Mouse (Mus musculus): ENCODE data around the gene Tie1. TPM values are rescaled to one million over a fixed set of nuclear protein-coding genes. Genes with fewer than 3 reads are reported as not detected.
A peak's percentile ranks its signal among the peaks of the same experiment; 100 is the strongest.
"Not testable (repeated sequence)": the region's sequence is repeated elsewhere in the genome, so short reads cannot be mapped to it uniquely, and the experiment has no call there.

Tie1 gene
- 10 to 100 TPM; 66.5 to 81.4 TPM for total RNA-seq (2021)

- intact Hi-C loops (cut with DNase I) = loop anchor here (5.0 kb wide), 2 partner anchors 42 to 62 kb away; partner anchors contain the start of gene Elovl1
- peak; percentile 69 to 70 for DNase-seq
These were observed at the start of gene Tie1 for GRCm38 (mm10) chr4:118489717-118490132. Tie1 (minus strand) TSS chr4:118490061.

- no peak for DNase-seq
- intact Hi-C loops (cut with DNase I) = no loop called here
These were observed 47.9 kb upstream of the Tie1 start for GRCm38 (mm10) chr4:118537801-118538200.

GRCm38 (mm10) chr4:118535610-118536009 is 45.7 kb upstream of the Tie1 start:
- intact Hi-C loops (cut with DNase I) = no loop called here
- no peak for DNase-seq

- no peak for DNase-seq
- intact Hi-C loops (cut with DNase I) = no loop called here
These were observed 43.7 kb upstream of the Tie1 start for GRCm38 (mm10) chr4:118533605-118534004.

GRCm38 (mm10) chr4:118533156-118533555 is 43.3 kb upstream of the Tie1 start:
- no peak for DNase-seq
- intact Hi-C loops (cut with DNase I) = no loop called here

- no peak for DNase-seq
- intact Hi-C loops (cut with DNase I) = no loop called here
These were observed 42.8 kb upstream of the Tie1 start for GRCm38 (mm10) chr4:118532663-118533062.

- intact Hi-C loops (cut with DNase I) = no loop called here
- DNase-seq = no peak
These were observed 37.9 kb upstream of the Tie1 start for GRCm38 (mm10) chr4:118527720-118528119.

- intact Hi-C loops (cut with DNase I) = no loop called here
- no peak for DNase-seq
These were observed 37.4 kb upstream of the Tie1 start for GRCm38 (mm10) chr4:118527335-118527681.

- intact Hi-C loops (cut with DNase I) = no loop called here
- DNase-seq = no peak
These were observed 36.8 kb upstream of the Tie1 start, which contains the start of gene 2610528J11Rik for GRCm38 (mm10) chr4:118526408-118527334. 2610528J11Rik (plus strand) TSS chr4:118526999.

- intact Hi-C loops (cut with DNase I) = no loop called here
These were observed 35.9 kb upstream of the Tie1 start for GRCm38 (mm10) chr4:118525779-118526178.

GRCm38 (mm10) chr4:118523976-118524375 is 34.1 kb upstream of the Tie1 start:
- DNase-seq = no peak
- intact Hi-C loops (cut with DNase I) = no loop called here

More at GRCm38 (mm10) chr4:118525779-118526178, 35.9 kb upstream of the Tie1 start:
- DNase-seq = no peak

GRCm38 (mm10) chr4:118522248-118522647 is 32.4 kb upstream of the Tie1 start:
- intact Hi-C loops (cut with DNase I) = no loop called here
- no peak for DNase-seq

- no peak for DNase-seq
- intact Hi-C loops (cut with DNase I) = no loop called here
These were observed 28.3 kb upstream of the Tie1 start for GRCm38 (mm10) chr4:118518208-118518607.

- intact Hi-C loops (cut with DNase I) = loop anchor here (2.0 kb wide), 1 partner anchor 71 kb away; no protein-coding TSS in a partner anchor
- DNase-seq = no peak
These were observed 27.8 kb upstream of the Tie1 start for GRCm38 (mm10) chr4:118517497-118518146.

GRCm38 (mm10) chr4:118516699-118517496 is 27.0 kb upstream of the Tie1 start:
- intact Hi-C loops (cut with DNase I) = loop anchor here (2.0 kb wide), 1 partner anchor 70 kb away; no protein-coding TSS in a partner anchor

GRCm38 (mm10) chr4:118509050-118509449 is 19.2 kb upstream of the Tie1 start:
- intact Hi-C loops (cut with DNase I) = no loop called here
- DNase-seq = peak in 1 of 2 experiments; percentile 13

More at GRCm38 (mm10) chr4:118516699-118517496, 27.0 kb upstream of the Tie1 start:
- peak; percentile 31 to 32 for DNase-seq

- intact Hi-C loops (cut with DNase I); DNase-seq: not testable (repeated sequence)
These were observed 17.3 kb upstream of the Tie1 start for GRCm38 (mm10) chr4:118507171-118507570.

- DNase-seq = peak in 1 of 2 experiments; percentile 16
- intact Hi-C loops (cut with DNase I) = no loop called here
These were observed 15.7 kb upstream of the Tie1 start for GRCm38 (mm10) chr4:118505551-118505950.

GRCm38 (mm10) chr4:118500792-118501191 is 10.9 kb upstream of the Tie1 start:
- intact Hi-C loops (cut with DNase I) = no loop called here
- DNase-seq = no peak

- intact Hi-C loops (cut with DNase I) = no loop called here
- peak; percentile 31 to 40 for DNase-seq
These were observed 10.4 kb upstream of the Tie1 start for GRCm38 (mm10) chr4:118500171-118500724.
